Mouse (Mus musculus) stomach, postnatal 0 days (tissue): ENCODE results near the gene Lrcol1.

Source experiments
- CTCF ChIP-seq: IDR thresholded peaks from 2 replicates; pipeline ENCODE4 v1.5.1; 2016; ENCODE audit warnings: antibody characterized with exemption, low read depth, mild to moderate bottlenecking, moderate library complexity
- EP300 ChIP-seq: optimal IDR thresholded peaks from 2 replicates; pipeline ENCODE3; 2016; ENCODE audit warnings: antibody characterized with exemption

GRCm38 (mm10) chr5:110403931-110404330, 59.4 kb downstream of the Lrcol1 start:
- TF ChIP-seq CTCF: no peak
- no peak for TF ChIP-seq EP300
